Mouse (Mus musculus) lung, postnatal 0 days (tissue): ENCODE results near the gene Tmf1.

ENCODE experiments used
- CTCF ChIP-seq: IDR thresholded peaks from 2 replicates; pipeline ENCODE4 v1.5.1; 2016; ENCODE audit warnings: antibody characterized with exemption, mild to moderate bottlenecking
- EP300 ChIP-seq: IDR thresholded peaks from 2 replicates; pipeline ENCODE4 v1.6.1; 2016; ENCODE audit warnings: antibody characterized with exemption, mild to moderate bottlenecking, control low read depth

GRCm38 (mm10) chr6:97200437-97200836 is 21.5 kb upstream of the Tmf1 start:
- TF ChIP-seq CTCF (peak; percentile 21; the same call in 1 of the 2 replicates), EP300 (no peak)
